Mouse (Mus musculus) lung, postnatal 0 days (tissue): ENCODE data around the gene Ccl28. TPM values are rescaled to one million over a fixed set of nuclear protein-coding genes. Genes with fewer than 3 reads are reported as not detected.
"Not testable (repeated sequence)": the region's sequence is repeated elsewhere in the genome, so short reads cannot be mapped to it uniquely, and the experiment has no call there.

Experiments
- ATAC-seq: fragments of 200-750 bp; cut with Nextera tagmentation; 2 replicates; pipeline ENCODE4 v1.8.0; 2017; ENCODE audit warnings: moderate library complexity
- DNase-seq: peaks from one replicate; pipeline ENCODE4 v3.0.0-alpha.2; 2016; ENCODE audit warnings: low spot score
- H3K27ac ChIP-seq: fragments of 300-500 bp; sonication (generic); 2 replicates; pipeline ENCODE4 v1.5.1; 2014; ENCODE audit warnings: antibody characterized with exemption, mild to moderate bottlenecking, low read length, mixed read lengths
- H3K27me3 ChIP-seq: fragments of 300-500 bp; sonication (generic); replicated peaks from 2 replicates; pipeline ENCODE4 v1.6.1; 2014; ENCODE audit warnings: low read length, mixed read lengths; ENCODE audit not compliant: insufficient read depth
- H3K36me3 ChIP-seq: fragments of 300-500 bp; sonication (generic); 2 replicates; pipeline ENCODE4 v1.6.1; 2014; ENCODE audit warnings: low read length, mixed read lengths; ENCODE audit not compliant: insufficient read depth
- H3K4me1 ChIP-seq: fragments of 300-500 bp; sonication (generic); 2 replicates; pipeline ENCODE4 v1.6.1; 2014; ENCODE audit warnings: antibody characterized with exemption, low read depth, low read length, mixed read lengths; ENCODE audit not compliant: insufficient read depth
- H3K4me2 ChIP-seq: fragments of 300-500 bp; sonication (generic); replicated peaks from 2 replicates; pipeline ENCODE4 v1.6.1; 2014; ENCODE audit warnings: low read depth, mild to moderate bottlenecking, low read length, moderate library complexity, mixed read lengths
- H3K4me3 ChIP-seq: fragments of 300-500 bp; sonication (generic); 2 replicates; pipeline ENCODE4 v1.5.1; 2014; ENCODE audit warnings: low read depth, low read length
- H3K9ac ChIP-seq: fragments of 300-500 bp; sonication (generic); replicated peaks from 2 replicates; pipeline ENCODE4 v1.6.1; 2014; ENCODE audit warnings: low read depth, mild to moderate bottlenecking
- H3K9me3 ChIP-seq: fragments of 300-500 bp; sonication (generic); 2 replicates; pipeline ENCODE4 v1.6.1; 2016; ENCODE audit warnings: low read length, mixed read lengths
- CTCF ChIP-seq: IDR thresholded peaks from 2 replicates; pipeline ENCODE4 v1.5.1; 2016; ENCODE audit warnings: antibody characterized with exemption, mild to moderate bottlenecking
- EP300 ChIP-seq: IDR thresholded peaks from 2 replicates; pipeline ENCODE4 v1.6.1; 2016; ENCODE audit warnings: antibody characterized with exemption, mild to moderate bottlenecking, control low read depth
- WGBS: fragments of 180-500 bp; shearing (Covaris S2); extraction: QIAGEN DNeasy Blood & Tissue Kit; methylation state at CpG from one replicate; pipeline ENCODE4 v1.1.7; 2014; 5-methylcytosine and 5-hydroxymethylcytosine counted together
- polyA plus RNA-seq: library from polyadenylated mRNA; unstranded; fragments of >200 nt; fragmentation: Nextera tagmentation; extraction: Ambion mirVana; gene quantifications from 2 replicates; pipeline ENCODE4 v1.2.1, GENCODE M21; 2015

Ccl28 gene
- polyA plus RNA-seq, result 0.10 and 0.17 TPM in 2 replicates

DNA sequence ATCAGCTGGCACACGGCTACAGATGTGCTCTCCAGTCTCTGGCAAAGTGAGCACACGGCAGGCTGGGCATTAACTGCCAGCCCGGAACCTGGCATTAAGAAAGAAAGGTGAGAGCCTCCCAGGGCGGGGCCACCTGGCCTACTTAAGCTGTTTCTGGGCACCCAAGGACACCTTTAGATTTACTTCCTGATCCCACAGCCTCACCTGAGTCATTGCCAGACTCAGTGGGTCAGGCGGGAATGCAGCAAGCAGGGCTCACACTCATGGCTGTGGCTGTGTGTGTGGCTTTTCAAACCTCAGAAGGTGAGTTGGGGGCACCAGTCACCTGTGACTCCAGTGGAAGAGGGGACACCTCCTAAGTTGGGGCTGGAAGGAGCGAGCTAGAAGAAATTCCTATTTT lies at the start of gene Ccl28:
Gene Ccl28, plus strand, starts transcription at position 186 of the 400 bp plus-strand sequence.
- Histone ChIP-seq H3K27me3 (no peaks in the 10 kb centered on the region), H3K36me3 (no peaks in the 10 kb centered on the region), H3K27ac (no peak within 1 kb of the TSS), H3K4me1 (no peaks in the 10 kb centered on the region), H3K9me3 (no peaks in the 10 kb centered on the region), H3K9ac (no peak within 1 kb of the TSS), H3K4me3 (no peak within 1 kb of the TSS), H3K4me2 (no peak within 1 kb of the TSS)
- DNase-seq, result no peak
- ATAC-seq, result no peak
- TF ChIP-seq CTCF, result no peak
- TF ChIP-seq EP300, result no peak
- WGBS, result 66% methylated on average over 6 of the region's 6 CpGs

DNA sequence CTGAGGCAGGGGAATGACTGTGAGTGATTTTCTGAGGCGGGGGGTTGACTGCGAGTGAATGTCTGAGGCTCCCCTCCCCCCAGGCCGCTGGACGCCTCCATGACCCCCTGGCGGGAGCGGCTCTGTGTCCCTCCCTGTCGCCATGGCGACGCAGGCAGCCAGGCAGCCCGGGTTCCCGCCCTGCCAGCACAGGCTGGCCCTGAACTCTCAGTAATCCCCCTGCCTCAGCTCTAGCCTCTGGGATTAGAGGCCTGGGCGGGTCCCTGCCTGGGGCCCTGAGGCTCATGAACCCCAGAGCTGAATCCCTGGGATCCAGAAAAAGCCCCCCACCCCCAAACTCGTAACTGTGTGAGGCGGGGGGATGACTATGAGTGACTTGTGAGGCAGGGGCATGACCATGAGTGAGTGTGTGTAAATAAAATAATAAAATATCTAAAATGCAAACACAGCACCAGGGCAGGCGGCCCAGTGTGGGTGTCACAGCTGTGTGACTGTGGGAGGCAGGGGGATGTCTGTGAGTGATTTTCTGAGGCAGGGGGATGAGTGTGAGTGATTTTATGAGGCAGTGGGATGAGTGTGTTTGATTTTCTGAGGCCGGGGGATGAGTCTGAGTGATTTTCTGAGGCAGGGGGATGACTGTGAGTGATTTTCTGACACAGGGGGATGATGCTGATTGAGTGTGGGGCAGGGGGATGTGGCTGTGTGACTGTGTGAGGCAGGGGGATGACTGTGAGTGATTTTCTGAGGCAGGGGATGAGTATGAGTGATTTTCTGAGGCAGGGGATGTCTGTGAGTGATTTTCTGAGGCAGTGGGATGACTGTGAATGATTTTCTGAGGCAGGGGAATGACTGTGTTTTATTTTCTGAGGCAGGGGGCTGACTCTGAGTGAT lies 27.1 kb upstream of the Ccl28 start:
- H3K9ac ChIP-seq, H3K4me2 ChIP-seq, H3K4me1 ChIP-seq, H3K4me3 ChIP-seq, H3K27ac ChIP-seq, H3K36me3 ChIP-seq, H3K27me3 ChIP-seq: not testable (repeated sequence)
- H3K9me3 ChIP-seq, result peaks cover 13% of the 10 kb centered on the region
- 60% methylated on average over 14 of the region's 16 CpGs for WGBS
- ATAC-seq (peak; percentile 85), DNase-seq (peak; percentile 75)

DNA sequence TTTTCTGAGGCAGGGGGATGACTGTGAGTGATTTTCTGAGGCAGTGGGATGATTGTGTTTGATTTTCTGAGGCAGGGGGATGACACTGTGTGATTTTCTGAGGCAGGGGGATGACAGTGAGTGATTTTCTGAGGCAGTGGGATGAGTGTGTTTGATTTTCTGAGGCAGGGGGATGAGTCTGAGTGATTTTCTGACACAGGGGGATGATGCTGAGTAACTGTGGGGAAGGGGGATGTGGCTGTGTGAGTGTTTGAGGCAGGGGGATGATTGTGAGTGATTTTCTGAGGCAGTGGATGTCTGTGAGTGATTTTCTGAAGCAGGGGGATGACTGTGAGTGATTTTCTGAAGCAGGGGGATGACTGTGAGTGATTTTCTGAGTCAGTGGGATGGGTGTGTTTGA lies 25.2 kb upstream of the Ccl28 start:
- H3K27me3 ChIP-seq, H3K27ac ChIP-seq, H3K9ac ChIP-seq, H3K4me1 ChIP-seq, ATAC-seq, H3K36me3 ChIP-seq, H3K4me3 ChIP-seq, H3K4me2 ChIP-seq: not testable (repeated sequence)
- H3K9me3 ChIP-seq, result peaks cover 13% of the 10 kb centered on the region
- peak; percentile 64 for DNase-seq

DNA sequence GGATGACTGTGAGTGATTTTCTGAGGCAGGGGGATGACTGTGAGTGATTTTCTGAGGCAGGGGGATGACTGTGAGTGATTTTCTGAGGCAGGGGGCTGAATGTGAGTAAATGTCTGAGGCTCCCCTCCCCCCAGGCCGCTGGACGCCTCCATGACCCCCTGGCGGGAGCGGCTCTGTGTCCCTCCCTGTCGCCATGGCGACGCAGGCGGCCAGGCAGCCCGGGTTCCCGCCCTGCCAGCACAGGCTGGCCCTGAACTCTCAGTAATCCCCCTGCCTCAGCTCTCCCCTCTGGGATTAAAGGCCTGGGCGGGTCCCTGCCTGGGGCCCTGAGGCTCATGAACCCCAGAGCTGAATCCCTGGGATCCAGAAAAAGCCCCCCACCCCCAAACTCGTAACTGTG lies 24.6 kb upstream of the Ccl28 start:
- not testable (repeated sequence) for H3K27me3 ChIP-seq, H3K4me3 ChIP-seq, H3K9ac ChIP-seq, H3K27ac ChIP-seq, H3K4me1 ChIP-seq, H3K36me3 ChIP-seq, H3K4me2 ChIP-seq, DNase-seq, ATAC-seq
- 72% methylated on average over 4 of the region's 12 CpGs for WGBS
- H3K9me3 ChIP-seq, result peaks cover 13% of the 10 kb centered on the region

DNA sequence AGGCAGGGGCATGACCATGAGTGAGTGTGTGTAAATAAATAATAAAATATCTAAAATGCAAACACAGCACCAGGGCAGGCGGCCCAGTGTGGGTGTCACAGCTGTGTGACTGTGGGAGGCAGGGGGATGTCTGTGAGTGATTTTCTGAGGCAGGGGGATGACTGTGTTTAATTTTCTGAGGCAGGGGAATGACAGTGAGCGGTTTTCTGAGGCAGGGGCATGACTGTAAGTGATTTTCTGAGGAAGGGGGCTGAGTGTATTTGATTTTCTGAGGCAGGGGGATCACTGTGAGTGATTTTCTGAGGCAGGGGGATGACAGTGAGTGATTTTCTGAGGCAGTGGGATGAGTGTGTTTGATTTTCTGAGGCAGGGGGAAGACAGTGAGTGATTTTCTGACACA lies 24.1 kb upstream of the Ccl28 start:
- WGBS, result 77% methylated on average over 2 of the region's 2 CpGs
- not testable (repeated sequence) for H3K4me3 ChIP-seq, H3K27ac ChIP-seq, H3K4me2 ChIP-seq, H3K4me1 ChIP-seq, H3K27me3 ChIP-seq, H3K36me3 ChIP-seq, ATAC-seq, H3K9ac ChIP-seq
- DNase-seq, result peak; percentile 25
- H3K9me3 ChIP-seq, result peaks cover 13% of the 10 kb centered on the region

DNA sequence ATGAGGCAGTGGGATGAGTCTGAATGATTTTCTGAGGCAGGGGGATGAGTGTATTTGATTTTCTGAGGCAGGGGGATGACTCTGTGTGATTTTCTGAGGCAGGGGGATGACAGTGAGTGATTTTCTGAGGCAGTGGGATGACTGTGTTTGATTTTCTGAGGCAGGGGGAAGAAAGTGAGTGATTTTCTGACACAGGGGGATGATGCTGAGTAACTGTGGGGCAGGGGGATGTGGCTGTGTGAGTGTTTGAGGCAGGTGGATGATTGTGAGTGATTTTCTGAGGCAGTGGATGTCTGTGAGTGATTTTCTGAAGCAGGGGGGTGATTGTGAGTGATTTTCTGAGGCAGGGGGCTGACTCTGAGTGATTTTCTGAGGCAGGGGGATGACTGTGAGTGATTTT lies 23.5 kb upstream of the Ccl28 start:
- DNase-seq (peak; percentile 91), ATAC-seq (peak; percentile 22; the same call in 1 of the 2 replicates)
- H3K9ac ChIP-seq, H3K4me2 ChIP-seq, H3K36me3 ChIP-seq, H3K4me3 ChIP-seq, H3K27ac ChIP-seq, H3K4me1 ChIP-seq, H3K27me3 ChIP-seq: not testable (repeated sequence)
- peaks cover 13% of the 10 kb centered on the region for H3K9me3 ChIP-seq

DNA sequence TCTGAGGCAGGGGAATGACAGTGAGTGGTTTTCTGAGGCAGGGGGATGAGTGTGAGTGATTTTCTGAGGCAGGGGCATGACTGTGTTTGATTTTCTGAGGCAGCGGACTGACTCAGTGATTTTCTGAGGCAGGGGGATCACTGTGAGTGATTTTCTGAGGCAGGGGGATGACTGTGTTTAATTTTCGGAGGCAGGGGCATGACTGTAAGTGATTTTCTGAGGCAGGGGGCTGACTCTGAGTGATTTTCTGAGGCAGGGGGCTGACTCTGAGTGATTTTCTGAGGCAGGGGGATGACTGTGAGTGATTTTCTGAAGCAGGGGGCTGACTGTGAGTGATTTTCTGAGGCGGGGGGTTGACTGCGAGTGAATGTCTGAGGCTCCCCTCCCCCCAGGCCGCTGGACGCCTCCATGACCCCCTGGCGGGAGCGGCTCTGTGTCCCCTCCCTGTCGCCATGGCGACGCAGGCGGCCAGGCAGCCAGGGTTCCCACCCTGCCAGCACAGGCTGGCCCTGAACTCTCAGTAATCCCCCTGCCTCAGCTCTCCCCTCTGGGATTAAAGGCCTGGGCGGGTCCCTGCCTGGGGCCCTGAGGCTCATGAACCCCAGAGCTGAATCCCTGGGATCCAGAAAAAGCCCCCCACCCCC lies 20.8 kb upstream of the Ccl28 start:
- not testable (repeated sequence) for H3K4me1 ChIP-seq, H3K9ac ChIP-seq, H3K27ac ChIP-seq, H3K9me3 ChIP-seq, H3K4me2 ChIP-seq, H3K36me3 ChIP-seq, ATAC-seq, H3K27me3 ChIP-seq, H3K4me3 ChIP-seq
- peak; percentile 12 for DNase-seq
- 47% methylated on average over 12 of the region's 13 CpGs for WGBS

DNA sequence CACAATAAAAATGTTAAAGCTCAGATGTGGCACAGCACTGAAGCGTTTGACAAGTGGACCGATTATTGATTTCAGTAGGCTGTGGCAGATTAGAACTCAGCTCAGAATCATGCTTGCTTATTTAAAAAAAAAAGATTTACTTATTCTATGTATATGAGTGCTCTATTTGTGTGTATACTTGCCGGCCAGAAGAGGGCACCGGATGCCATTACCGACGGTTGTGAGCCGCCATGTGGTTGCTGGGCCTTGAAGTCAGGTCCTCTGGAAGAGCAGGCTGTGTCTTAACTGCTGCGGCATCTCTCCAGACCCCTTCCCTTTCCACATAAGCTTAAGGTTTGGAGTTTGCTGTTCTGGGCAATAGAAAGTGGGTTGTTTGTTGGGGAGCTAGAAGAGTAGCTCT lies 19.7 kb upstream of the Ccl28 start:
- not testable (repeated sequence) for DNase-seq, H3K27me3 ChIP-seq, H3K36me3 ChIP-seq, H3K27ac ChIP-seq, H3K9me3 ChIP-seq, H3K4me3 ChIP-seq, H3K9ac ChIP-seq, H3K4me1 ChIP-seq, H3K4me2 ChIP-seq
- WGBS, result 90% methylated on average over 6 of the region's 8 CpGs
- peak; percentile 10 for ATAC-seq

DNA sequence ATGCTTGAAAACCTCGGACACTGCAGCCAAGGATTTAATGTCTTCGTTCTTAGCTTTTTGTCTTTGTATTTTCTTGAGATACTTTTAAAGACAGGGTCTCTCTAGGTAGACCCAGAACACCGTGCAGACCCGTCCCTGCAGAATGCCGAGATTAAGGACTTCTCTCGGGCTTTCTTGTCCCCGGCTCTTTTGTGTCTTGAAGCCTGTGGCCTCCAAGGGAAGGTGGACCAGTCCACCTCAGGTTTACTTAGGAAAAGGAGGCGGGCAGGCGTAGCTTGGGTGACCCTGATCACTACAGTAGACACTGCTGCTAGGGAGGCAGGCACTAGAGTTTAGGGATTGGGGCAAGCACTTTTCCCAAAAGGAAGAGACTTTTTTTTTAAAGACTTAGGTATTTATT lies 19.3 kb upstream of the Ccl28 start:
- not testable (repeated sequence) for H3K27ac ChIP-seq, H3K4me3 ChIP-seq, H3K4me1 ChIP-seq, H3K27me3 ChIP-seq, H3K9me3 ChIP-seq, H3K4me2 ChIP-seq, ATAC-seq, DNase-seq, H3K9ac ChIP-seq, H3K36me3 ChIP-seq
- 92% methylated on average over 7 of the region's 9 CpGs for whole genome bisulfite sequencing
